Mouse (Mus musculus) cerebellum, adult 11-12 months (tissue): Measurements from ENCODE around the gene 4921524J17Rik.

ENCODE experiments used
- DNase-seq: peaks from one replicate; pipeline ENCODE4 v3.0.0; 2022

4921524J17Rik gene

DNA sequence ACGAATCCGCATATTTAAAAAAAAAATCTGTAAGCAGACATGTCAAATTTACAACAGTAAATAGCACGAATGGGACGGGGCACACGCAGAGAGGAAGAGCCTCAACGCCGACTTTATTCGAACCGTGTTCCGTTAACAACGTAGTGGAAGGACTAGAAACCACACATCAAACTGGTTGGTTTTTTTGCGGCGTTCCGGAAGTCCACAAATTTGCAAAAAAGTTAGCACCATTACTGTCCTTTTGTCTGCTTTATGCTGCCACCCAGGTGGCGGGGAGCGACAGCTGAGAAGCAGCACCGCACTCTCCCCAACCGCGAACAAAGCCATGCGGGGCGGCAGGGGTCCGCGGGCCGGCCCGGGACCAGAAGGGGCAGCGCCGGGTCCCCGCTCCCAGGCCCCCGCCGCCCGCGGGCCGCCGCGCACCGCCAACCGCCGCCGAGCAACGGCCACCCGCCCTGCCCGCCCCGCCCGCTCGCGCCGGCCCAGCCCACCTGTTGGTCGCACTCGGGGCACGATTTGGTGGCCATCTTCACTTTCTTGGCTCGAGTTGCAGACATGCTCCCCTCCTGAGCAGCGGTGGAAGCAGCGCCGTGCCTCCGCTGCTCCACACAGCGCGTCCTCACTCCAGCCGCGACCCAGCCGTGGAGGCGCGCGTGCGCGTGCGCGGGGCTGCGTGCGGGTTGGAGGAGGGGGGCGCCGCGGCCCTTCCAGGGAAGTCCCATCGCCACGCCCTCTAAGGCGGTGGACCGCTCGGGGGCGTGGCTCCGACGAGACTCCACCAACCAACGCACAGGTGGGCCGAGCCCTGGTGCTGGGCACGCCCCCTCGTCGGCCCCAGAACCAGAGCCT is at the start of gene 4921524J17Rik:
Gene 4921524J17Rik (minus strand): TSS at position 666 of the 849 bp plus-strand sequence.
- peak; percentile 98 for DNase-seq

DNA sequence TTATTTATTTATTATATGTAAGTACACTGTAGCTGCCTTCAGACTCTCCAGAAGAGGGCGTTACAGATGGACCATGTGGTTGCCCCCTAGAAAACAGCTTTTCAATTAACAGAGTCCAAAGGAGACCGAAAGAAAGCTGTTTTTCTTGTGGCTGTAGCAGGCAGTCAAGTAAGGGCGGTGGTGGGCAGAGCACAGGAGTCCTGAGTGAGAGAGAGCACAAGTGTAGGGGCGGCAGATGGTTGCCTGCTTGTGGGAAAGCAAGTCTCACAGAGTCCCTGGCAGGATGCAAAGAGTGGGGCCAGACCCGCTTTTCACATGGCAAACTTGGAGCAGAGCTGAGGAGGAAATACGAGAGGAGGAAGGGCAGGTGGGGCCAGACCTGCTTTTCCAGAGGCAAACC is 49.8 kb upstream of the 4921524J17Rik start:
- no peak for DNase-seq

DNA sequence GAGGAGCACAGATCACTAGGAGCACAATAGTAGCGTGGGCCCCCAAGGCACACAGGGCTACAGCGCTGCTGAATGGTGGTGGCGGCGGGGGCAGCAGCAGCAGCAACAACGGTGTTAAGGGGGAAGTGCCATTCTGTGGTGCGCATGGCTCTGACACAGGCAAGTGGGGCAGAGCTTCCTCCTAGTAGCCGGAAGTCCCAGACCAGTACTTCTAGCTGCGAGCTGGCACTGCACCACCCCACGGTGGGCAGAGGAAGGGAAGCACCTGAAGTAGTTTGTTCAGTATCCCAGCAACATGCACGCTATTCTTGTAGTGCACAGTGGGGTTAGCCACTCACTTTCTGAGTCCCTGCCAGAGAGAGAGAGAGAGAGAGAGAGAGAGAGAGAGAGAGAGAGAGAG is 49.3 kb upstream of the 4921524J17Rik start:
- peak; percentile 28 for DNase-seq

DNA sequence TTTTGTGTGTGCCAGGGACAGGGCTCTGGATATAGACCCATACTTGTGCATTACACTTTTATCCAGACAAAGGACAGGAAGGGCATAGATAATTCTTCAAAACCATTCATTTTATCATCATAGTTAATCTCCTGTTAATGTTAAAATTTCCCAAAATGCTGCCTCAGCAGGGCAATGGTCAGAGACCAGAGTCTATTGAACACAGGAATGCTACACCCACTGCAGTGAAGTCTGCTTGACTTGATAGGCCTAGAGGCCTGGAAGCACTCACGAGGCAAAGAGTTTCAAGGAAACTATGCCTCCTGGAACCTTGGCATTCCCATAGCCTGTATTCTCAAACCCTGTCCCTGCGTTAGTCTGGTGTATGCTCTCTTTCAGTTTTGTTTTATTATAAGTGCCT is 47.1 kb upstream of the 4921524J17Rik start:
- no peak for DNase-seq

DNA sequence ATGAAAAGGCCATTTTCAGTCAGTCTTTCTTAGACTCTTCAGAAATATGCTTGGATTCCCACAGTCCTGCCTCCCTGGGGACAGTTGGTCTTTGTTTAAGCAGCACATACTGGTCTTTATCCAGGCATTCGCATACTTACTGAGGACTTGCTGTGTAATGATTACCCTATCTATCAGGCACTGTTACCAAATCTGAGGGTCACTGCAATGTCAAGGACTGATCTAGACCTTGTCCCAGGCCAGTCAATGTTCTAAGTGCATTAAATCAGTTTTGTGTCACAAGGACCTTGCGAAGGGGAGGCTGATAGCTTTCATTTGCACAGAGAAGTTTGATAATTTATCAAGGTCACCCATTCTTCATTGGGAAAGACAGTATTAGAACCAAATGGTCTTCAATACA is 45.8 kb upstream of the 4921524J17Rik start:
- no peak for DNase-seq

DNA sequence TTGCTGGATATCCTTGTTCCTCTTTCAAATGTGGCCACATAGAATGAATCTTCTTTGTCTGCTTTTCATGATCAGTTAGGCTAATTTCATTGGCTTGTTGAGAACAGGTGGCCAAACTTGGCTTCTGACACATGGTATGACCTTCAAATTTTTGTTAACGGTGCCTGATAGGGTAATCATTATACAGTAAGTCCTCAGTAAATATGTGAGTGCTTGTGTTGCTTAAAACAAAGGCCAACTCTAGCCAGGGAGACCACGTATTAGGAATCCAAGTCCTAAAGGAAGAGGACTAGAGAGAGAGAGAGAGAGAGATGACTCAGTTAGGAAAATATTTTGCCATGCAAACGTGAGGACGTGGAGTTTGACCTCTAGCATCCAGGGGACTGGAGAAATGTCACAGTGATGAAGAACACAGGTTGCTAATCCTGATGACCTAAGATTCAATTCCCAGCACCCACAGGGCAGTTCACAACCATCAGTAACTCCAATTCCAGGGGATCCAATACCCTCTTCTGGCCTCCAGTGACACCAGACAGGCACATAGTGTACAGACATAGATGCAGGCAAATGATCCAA is 44.4 kb upstream of the 4921524J17Rik start:
- no peak for DNase-seq

DNA sequence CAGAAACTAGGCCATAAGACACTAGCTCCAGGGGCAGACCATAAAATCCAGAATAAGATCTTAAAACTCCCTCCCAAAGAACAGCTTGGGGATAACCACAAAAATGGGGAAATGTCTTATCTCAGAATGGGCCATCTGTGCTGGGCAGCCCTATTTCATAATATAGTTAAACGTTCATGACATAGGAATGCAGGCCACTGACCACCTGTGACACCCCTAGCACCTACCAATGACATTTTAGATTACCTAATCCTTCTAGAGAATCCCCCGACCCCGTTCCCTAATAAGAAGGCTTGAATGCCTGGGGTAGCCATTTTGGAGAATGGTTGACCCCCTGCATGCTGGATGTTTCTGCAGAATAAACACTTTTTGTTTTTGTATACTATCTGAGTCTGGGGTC is 42.3 kb upstream of the 4921524J17Rik start:
- no peak for DNase-seq

DNA sequence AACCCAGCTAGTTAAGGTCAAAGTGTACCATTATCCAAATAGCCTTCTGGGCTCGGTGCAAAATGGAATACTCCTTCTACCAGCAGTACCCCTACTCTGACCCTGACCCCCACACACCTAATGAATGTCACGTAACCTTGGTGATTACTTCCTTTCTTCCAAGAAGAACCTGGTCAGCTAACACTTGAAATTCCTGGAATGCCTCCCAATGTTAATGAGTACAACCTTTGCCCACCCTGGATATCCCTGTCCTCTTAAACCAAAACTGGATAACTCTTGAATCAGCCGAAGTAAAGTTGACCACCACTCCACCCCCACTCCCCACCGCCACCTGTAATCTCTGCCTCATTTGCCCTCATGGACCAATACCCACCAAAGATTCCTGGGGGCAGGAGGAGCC is 40.6 kb upstream of the 4921524J17Rik start:
- no peak for DNase-seq

DNA sequence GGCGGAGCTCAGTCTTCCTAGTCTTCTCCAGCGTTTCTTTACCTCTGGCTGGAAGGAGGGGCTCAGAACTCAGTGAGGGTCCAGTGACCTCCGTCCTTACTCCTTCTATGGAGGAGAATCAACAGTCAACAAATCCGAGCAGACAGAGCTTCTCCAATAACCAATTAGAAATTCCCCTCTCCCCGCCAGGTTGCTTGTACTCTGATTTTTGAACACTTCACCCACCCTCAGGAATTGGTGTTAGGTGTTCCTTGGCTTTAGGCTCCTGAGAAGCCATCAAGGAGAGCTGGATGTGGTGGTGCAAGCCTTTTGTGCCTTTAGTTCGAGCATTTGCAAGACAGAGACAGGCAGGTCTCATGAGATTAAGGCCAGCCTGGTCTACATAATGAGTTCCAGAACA is 40.2 kb upstream of the 4921524J17Rik start:
- DNase-seq = no peak

DNA sequence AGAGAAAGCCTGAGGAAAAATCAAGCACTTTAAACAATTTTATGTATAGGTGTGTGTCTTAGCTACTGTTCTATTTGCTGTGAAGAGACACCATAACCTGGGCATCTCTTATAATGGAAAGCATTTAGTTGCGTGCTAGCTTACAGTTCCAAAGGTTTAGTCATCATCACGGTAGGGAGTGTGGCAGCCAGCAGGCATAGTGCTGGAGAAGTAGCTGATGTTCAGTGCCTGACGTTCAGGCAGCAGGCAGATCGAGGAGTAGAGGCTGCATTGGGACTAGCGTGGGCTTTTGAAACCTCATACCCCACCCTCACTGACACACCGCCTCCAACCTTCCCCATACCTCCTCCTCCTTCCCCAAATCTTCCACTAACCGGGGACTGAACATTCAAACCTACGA is 38.1 kb upstream of the 4921524J17Rik start:
- DNase-seq = no peak

DNA sequence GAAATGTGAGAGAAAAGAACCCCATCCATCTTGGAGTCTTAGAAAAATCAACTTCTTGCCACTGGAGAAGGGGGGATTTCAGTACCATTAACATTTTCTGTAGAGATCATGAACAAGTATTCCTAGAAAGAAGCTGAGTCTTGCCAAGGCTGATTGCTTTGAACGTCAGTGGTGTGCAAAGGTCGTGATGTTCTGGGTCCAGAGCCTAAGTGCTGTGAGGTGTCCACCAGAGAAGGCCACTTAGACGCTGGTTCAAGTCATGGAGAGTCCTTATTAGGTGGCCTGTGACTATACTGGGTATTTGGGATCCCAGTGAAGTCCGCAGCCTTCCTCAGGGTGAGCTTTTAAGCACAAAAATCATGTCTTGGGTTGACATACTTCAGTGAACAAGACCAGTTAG is 33.4 kb upstream of the 4921524J17Rik start:
- no peak for DNase-seq

DNA sequence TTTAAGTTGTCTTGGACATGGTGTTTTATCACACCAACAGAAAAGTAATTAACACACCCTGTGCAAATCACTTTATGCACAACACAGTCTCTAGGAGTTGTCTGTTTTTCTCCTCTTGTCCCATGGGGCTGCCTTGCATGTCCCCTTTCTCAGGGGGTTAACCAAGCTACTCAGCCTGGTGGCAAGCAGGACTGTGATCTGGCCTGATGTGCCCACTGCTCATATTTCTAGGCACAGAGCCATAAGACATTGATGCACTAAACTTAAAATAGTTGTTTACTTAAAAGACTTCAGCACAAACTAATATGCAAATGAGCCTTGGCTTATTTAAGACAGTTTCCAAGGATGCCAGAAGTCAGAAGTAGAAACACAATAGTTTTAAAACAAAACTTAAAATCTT is 31.7 kb upstream of the 4921524J17Rik start:
- no peak for DNase-seq

DNA sequence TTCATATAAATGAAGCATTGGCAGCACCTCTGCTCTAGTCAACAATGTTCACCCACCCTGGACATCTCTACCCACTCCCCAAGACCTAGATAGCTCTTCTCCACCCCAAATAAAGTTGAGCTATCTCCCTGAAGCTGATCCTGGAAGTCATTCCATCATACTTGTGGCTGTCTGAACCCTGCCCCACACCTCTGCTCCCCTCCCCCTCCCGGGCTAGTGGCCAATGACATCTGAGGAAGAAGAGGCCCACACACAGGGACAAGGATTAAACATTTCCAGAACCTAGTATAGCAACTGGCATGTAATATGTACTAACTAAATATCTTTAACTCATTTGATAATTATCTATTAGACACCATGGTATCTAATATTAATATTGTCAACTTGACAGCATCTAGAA is 29.8 kb upstream of the 4921524J17Rik start:
- no peak for DNase-seq

DNA sequence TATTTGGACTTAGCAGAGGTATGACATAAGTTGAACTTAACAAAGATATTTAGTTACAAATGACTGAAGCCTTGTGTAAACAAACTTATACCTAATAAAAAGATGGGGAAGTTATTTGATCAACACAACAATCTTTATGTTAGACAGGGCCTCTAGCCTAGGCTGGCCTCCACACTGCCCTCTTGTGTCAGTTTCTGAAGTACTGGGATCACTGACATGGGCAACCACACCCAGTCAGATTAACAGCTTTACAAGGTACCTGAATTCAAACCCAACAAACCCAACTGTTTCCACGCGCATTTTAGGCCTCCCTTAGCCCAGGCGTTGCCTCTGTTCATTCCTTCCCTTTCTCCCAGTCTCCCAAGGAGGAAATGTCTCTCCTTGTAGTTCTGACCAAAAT is 28.7 kb upstream of the 4921524J17Rik start:
- DNase-seq = no peak

DNA sequence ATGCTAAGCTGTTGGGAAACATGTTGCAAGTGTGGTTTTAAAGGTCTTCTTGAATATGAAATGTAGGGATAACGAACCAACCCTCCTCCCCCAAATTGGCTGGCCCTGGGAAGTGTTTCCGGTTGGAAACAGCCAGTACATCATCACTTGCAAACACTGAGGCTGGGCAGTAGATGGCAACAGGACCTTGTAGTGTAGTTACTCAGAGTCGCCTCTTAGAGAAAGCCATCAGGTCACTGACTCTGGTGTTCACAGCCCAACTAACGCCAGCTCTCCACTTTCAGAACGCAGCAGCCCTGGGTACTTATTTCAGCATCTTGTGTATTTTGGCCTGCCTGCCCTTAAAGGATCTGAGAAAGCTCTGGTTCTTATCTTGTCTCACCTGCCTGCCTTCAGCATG is 28.2 kb upstream of the 4921524J17Rik start:
- no peak for DNase-seq

DNA sequence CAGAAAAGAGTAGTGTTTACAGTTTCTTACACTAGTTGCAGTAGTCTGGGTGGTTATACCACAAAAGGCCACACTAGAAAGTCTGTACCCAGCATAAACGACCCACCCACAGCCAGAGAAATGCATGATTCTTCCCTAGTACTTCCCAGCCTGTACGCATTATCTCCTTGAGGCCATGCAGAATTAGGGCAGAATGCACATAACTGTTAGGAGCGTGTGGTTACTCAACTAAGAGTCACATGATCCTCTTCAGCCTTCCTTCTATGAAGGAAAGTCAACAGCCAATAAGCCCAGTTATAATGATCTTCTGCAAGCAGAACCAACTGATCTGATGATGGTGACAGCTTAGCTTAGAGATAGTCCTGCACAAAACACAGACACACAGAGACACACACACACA is 26.9 kb upstream of the 4921524J17Rik start:
- DNase-seq = no peak

DNA sequence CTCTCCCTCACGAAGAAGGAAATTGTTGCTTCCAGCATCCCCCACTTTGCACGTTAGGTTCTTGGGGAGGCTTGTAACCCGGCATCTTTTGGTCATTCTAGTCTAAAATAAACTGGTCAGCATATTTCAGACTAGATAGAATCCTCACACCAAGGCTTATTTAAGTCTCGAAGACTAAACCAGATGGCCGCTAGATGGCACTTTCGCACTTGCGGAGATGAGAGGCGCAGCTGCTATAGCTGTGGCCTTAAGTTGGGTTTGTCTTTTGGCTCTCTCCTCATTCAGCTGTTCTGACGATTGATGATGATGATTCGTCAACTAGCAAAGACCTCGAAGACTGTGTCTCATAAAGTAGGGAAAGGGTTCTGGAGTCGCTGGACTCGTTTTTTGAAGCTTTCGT is 23.9 kb upstream of the 4921524J17Rik start:
- peak; percentile 20 for DNase-seq

DNA sequence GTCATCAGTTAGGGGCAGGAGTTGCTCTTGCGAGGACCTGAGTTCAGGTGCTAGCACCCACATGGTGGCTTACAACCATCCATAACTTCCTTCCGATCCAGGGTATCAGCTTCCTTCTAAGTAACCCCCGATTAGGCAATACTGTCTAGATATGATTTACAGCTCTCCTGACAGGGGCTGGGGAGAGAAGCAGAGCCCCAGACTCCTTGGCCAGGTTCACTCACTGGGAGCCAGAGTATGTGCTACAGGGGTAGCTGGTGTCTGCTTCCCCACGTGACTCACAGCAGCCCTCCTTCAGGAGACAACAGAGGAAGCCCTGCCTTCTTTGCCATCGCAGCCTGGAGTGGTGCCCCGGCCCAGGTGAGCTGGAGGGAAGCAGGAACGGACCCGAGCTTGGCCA is 22.1 kb upstream of the 4921524J17Rik start:
- no peak for DNase-seq

DNA sequence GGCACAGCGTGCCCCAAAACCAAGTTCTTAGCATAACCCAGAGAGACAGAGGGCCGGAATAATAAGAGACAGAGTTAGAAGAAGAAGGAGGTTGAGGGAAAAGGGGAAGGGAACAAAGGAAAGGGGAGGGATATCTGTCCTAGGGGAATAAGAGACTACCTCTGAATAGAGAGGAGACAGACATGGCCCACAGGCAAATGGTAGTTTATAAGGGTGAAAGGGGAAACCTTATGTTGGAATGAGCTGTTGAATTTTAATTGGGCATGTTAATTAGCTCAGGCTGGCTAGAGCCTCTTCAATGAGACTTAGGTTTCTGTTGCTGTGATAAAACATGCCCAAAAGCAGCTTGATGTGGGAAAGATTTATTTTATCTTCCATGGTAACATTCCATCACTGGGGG is 20.6 kb upstream of the 4921524J17Rik start:
- no peak for DNase-seq

DNA sequence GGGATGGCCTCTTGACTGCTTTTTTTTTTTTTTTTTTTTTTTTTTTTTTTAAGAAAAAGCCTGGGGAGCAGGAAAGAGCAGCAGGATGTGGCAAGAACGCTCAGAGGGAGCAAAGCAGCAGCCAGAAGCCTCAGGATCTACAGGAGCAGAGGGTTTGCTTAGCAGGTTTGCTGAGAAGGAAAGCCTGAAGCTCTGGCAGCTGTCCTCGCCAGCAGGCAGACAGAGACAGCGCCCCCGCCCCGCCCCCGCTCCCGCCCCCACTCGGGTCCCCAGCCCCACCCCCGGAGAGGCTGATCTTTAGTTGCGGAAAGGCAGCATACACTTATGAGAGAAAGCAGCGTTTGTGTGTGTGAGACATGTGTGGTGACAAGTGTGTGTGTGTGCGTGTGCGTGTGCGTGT is 19.7 kb upstream of the 4921524J17Rik start:
- DNase-seq = no peak

DNA sequence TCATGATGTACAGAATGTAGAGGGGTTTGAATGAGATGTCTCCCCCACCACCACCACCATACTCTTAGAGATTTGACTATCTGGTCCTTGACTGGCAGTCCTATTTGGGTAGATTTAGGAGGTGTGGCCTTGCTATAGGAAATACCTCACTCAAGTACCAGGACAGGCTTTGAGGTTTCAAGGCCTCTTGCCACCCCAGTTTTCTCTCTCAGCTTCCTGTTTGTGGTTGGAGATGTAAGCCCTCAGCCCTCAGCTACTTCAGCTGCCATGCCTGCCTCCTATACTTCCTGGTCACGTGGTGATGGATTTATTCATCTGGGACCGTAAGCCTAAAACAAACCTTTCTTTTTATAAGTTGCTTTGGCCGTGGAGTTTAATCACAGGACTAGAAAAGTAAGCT is 17.7 kb upstream of the 4921524J17Rik start:
- DNase-seq = no peak

DNA sequence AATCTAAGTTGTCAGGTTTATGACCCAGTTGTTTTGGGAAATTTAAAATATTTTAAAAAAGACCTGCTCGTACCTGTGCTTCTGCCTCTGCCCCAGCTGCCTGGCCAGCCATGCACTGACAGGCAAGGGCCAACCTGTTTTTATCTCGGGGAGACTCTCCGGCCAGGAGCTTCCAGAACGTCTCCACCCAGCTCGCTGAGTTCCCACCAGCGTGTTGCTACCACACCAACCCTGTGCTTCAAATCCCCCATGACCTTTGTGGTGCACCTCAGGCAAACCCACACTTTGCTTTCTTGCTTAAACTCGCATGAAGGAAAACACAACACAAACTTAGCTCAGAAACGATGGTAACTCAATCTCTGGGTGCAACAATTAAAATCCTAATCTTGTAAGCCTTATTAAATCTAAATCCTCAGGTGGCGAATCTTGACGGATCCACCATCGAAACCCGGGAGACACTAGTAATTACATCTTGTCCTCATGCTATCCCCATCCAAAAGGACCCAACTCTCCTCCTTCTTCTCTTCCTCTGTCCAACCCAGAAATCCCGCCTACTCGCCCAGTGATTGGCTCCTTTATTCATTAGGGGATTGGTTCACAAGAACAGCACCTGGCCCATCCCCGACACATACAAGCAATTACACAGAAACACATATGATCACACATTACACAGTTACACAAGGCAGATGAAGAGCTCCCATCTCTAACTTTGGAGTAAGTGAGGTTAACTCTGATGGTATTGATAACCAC is 13.5 kb upstream of the 4921524J17Rik start:
- DNase-seq = no peak

DNA sequence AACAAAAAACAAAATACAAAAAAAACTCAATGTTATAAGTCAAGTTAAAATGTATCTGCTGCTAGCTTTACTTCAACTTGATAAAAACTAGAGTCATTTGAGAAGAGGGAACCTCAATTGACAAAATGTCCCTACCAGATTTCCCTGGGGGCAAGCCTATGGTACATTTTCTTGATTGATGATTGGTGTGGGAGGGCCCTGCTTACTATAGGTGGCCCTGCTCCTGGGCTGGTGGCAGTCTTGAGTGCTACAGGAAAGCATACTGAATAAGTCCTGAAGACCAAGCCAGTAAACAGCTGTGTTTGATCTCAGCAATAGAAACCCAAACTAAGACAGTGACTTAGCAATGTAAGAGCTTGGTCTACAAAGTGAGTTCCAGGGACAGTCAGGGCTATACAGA is 11.5 kb upstream of the 4921524J17Rik start:
- DNase-seq = no peak

DNA sequence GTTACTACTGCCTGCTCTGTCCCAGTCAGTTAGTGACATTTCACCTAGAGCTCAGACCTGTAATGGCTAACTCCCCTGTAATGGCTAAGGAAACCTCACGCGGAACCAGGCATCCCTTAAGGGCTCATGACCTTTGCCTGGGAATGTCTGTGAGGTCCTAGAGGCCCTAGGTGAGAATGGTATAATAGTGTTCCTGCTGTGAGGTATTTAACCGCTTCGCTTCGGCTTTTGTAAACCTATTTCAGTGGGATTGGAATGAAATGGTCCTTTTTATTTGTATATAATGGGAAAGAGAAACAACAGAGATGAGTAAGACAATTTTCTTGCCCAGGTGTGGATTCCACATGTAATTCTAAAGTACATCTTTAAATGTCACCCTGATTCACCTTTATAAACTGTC is 8.9 kb upstream of the 4921524J17Rik start:
- DNase-seq = no peak
